Comparison of ENCODE assay signal across 8 mouse cellular contexts in the genomic region with DNA sequence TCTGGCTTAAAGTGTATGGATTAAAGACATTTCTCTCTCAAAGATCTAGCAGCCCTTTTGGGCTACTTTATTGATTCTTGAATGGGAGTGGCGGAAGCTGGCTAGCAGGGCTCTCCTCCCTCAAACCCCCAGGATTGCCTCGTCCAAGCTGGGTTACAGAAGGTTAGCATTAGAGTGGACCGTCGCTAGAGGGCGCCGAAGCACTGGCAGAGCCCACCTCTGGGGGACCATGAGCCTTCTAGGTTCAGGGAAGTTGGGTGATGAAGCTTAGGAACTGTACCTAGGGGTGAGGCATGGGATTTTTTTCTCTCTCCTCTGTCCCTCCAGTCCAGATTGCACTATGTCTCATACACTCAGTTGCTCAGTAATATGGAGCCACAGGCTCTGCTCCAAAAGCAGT. TPM values are rescaled to one million over a fixed set of nuclear protein-coding genes. Genes with fewer than 3 reads are reported as not detected.
A peak's percentile ranks its signal among the peaks of the same experiment; 100 is the strongest.
DNase-seq lines count a peak whose midpoint lies in the region; ATAC-seq and TF ChIP-seq lines count a peak whose summit lies in the region.

No protein-coding gene starts in this region.

- H3K4me1 ChIP-seq in thymus, adult 2 months (replicated peaks; ENCODE audit: control insufficient read depth, insufficient read depth, low read length) = no peaks in the 10 kb centered on the region
- H3K4me1 ChIP-seq in forebrain, postnatal 0 days (ENCODE audit: insufficient read depth) = no peaks in the 10 kb centered on the region
- H3K4me1 ChIP-seq in liver, adult 2 months (ENCODE audit: control insufficient read depth, insufficient read depth, low read length) = no peaks in the 10 kb centered on the region; the same call in 1 of the 2 replicates

- H3K4me3 ChIP-seq in thymus, adult 2 months (ENCODE audit: control insufficient read depth, insufficient read depth, low read length) = no peak overlapping the region
- H3K4me3 ChIP-seq in forebrain, postnatal 0 days (ENCODE audit: low read depth, low read length) = no peak overlapping the region
- no peak overlapping the region for H3K4me3 ChIP-seq in liver, adult 2 months (ENCODE audit: insufficient read depth, low read depth, low read length)

- TF ChIP-seq POLR2A in thymus, adult 2 months (IDR thresholded peaks at IDR 0.05; ENCODE audit: control insufficient read depth, extremely low read depth, insufficient read depth, low read length, poor library complexity) = no peak
- no peak for TF ChIP-seq POLR2A in liver, adult 2 months (IDR thresholded peaks at IDR 0.05; ENCODE audit: extremely low read depth, insufficient read depth, low read length)

- no peaks in the 10 kb centered on the region for H3K27me3 ChIP-seq in thymus, adult 2 months (ENCODE audit: control insufficient read depth, insufficient read depth, low read length)
- H3K27me3 ChIP-seq in forebrain, postnatal 0 days (ENCODE audit: insufficient read depth, low read length) = no peaks in the 10 kb centered on the region
- 0 out of 2 replicates have a peak, but pooled peaks cover 2% of the 10 kb centered on the region for H3K27me3 ChIP-seq in liver, adult 2 months (ENCODE audit: control insufficient read depth, insufficient read depth, low read length)

- ATAC-seq in forebrain, postnatal 0 days = peak; percentile 86

- H3K9ac ChIP-seq in forebrain, postnatal 0 days = no peak overlapping the region
- no peak overlapping the region for H3K9ac ChIP-seq in liver, adult 2 months (ENCODE audit: low read depth, low read length)

- H3K27ac ChIP-seq in thymus, adult 2 months (ENCODE audit: control insufficient read depth, insufficient read depth, low read length) = no peak overlapping the region
- no peak overlapping the region for H3K27ac ChIP-seq in forebrain, postnatal 0 days (ENCODE audit: low read depth, low read length)
- no peak overlapping the region for H3K27ac ChIP-seq in liver, adult 2 months (replicated peaks; ENCODE audit: insufficient read depth, low read depth, low read length)

- H3K4me2 ChIP-seq in forebrain, postnatal 0 days (ENCODE audit: low read depth) = no peak overlapping the region

- 6% methylated on average over 6 of the region's 6 CpGs for WGBS in thymus, adult 2 months
- 0% methylated on average over 6 of the region's 6 CpGs for WGBS in forebrain, postnatal 0 days
- WGBS in liver, adult 2 months = 2% methylated on average over 6 of the region's 6 CpGs

- peak; percentile 65; the same call in 1 of the 2 replicates for TF ChIP-seq CTCF in thymus, adult 2 months (IDR thresholded peaks at IDR 0.05; ENCODE audit: borderline replicate concordance, control insufficient read depth, extremely low read depth, insufficient read depth, low read length, poor library complexity)
- TF ChIP-seq CTCF in forebrain, postnatal 0 days (IDR thresholded peaks at IDR 0.05; ENCODE audit: low read depth) = peak; percentile 96
- peak; percentile 83 for TF ChIP-seq CTCF in liver, adult 2 months (IDR thresholded peaks at IDR 0.05; ENCODE audit: low read depth, low read length)

- DNase-seq in thymus, adult 2 months = peak; percentile 29
- DNase-seq in thymus, adult 18-20 months = no peak
- DNase-seq in cerebellum, adult 18-20 months = peak; percentile 33 to 61
- peak; percentile 87 for DNase-seq in forebrain, postnatal 0 days
- DNase-seq in kidney, adult 18-20 months = peak; percentile 70
- peak; percentile 16 for DNase-seq in liver, adult 2 months (ENCODE audit: extremely low read depth, low read depth, low spot score)
- DNase-seq in neural tube, embryonic 10.5 days (ENCODE audit: extremely low spot score, low spot score) = peak; percentile 81
- peak; percentile 28 for DNase-seq in testis, postnatal 14 days (ENCODE audit: low spot score)

- no peaks in the 10 kb centered on the region for H3K36me3 ChIP-seq in thymus, adult 2 months (ENCODE audit: control insufficient read depth, insufficient read depth, low read length)
- no peaks in the 10 kb centered on the region for H3K36me3 ChIP-seq in forebrain, postnatal 0 days (ENCODE audit: insufficient read depth)
- H3K36me3 ChIP-seq in liver, adult 2 months (ENCODE audit: control insufficient read depth, insufficient read depth, low read length) = no peaks in the 10 kb centered on the region

- no peaks in the 10 kb centered on the region for H3K9me3 ChIP-seq in forebrain, postnatal 0 days (ENCODE audit: low read length)

- no peaks in the 10 kb centered on the region for H3K79me2 ChIP-seq in liver, adult 2 months (ENCODE audit: control insufficient read depth, insufficient read depth, low read length)

RNA-seq across cellular contexts. Expression of a gene that starts 27.4 kb away (rescaled TPM):
- 0.10 and 0.15 TPM in 2 replicates for polyA plus RNA-seq in thymus, adult 2 months (2012; rRNA removed)
- total RNA-seq in forebrain, postnatal 0 days (2014; rRNA removed) = 42.8 and 47.8 TPM in 2 replicates
- 48.5 and 70.4 TPM in 2 replicates for polyA plus RNA-seq in forebrain, postnatal 0 days (2015; fragmentation: Nextera tagmentation; extraction: Ambion mirVana)
- not detected in 2 replicates for total RNA-seq in liver, adult 2 months (2014; rRNA removed)
- polyA plus RNA-seq in liver, adult 2 months (2012; rRNA removed) = not detected in 2 replicates

Comparison
In these comparisons a context has a peak if more than half of its experiments do, and no peak if none do; other contexts are left out.
1. DNase-seq: peak in thymus, adult 2 months (single experiment), cerebellum, adult 18-20 months (2 of 2), forebrain, postnatal 0 days (single experiment), kidney, adult 18-20 months (single experiment), liver, adult 2 months (single experiment), neural tube, embryonic 10.5 days (single experiment) and testis, postnatal 14 days (single experiment); none in thymus, adult 18-20 months (0 of 2).
2. RNA of a gene that starts 27.4 kb away (polyA plus RNA-seq): 48.5 to 70.4 TPM in forebrain, postnatal 0 days; 0.10 to 0.15 TPM in thymus, adult 2 months and not detected in liver, adult 2 months; every median in the first group is over 10 times any median in the second.
3. Peak in every context shown above with its lines, with median percentiles within 50 percentile points of each other: CTCF ChIP-seq.